Mouse (Mus musculus) c-Kit-positive CD71-negative TER-119-negative erythroid progenitor cells, embryonic 14.5 days (primary cell): ENCODE results near the gene Adra2a.

Experiments
- DNase-seq: peaks from one replicate; pipeline ENCODE4 v3.0.0-alpha.2; 2013; ENCODE audit warnings: low read depth

The Adra2a gene

DNA sequence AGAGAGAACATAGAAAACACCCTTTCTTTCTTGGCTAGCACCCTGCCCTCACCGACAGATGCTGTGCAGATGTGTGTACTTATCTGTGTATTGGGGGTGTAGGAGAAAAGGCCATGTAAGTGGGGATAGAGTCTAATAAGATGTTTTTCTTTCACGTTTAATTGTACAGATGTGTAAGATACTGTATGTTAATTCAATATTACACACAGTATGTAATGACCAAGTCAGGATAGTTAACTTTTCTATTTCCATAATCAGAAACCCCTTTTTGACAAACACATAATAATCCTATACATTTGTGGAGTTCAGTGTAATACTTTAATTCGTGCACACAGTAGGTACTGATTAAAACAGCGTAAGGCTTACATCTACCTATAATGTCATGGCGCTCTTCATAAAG, at the start of gene Adra2a:
Gene Adra2a (plus strand): TSS at position 301 of the 400 bp plus-strand sequence.
- no peak for DNase-seq

DNA sequence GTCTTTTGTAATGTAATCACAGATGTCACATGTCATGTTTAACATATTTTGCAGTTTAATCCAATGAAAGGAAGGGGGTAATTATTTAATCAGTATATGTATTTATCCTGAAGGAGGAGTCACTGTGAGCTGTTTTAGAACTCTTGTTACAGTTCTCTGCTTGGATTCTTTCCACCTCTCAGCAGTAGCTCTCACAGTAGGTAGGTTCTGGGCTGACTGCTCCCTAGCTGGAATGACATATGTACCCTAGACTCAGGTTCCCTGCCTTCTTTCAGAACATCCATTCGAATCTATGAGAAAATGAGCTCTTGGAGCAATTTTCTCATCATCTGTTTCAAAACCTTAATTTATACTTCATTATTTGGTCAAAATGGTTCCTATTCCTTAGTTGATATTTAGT, 49.7 kb upstream of the Adra2a start:
- no peak for DNase-seq

DNA sequence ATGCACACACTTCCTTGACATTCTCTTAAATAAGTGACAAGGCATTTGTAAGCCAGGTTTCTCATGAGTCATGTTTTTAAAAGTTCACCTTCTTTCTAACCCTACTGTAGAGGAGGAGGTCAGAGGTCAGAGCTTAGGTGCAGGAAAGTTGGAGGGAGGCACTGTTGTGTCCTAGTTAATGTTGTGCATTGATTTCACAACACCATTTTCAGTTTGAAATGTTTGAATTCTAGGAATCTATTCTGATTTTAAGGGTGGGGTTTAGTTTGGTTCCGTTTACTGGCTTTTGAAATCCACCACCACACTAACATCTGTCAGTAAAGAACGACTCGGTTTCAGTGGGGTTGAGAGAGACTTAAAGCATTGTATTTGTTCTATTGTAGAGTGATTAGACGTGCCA, 33.0 kb upstream of the Adra2a start:
- no peak for DNase-seq

DNA sequence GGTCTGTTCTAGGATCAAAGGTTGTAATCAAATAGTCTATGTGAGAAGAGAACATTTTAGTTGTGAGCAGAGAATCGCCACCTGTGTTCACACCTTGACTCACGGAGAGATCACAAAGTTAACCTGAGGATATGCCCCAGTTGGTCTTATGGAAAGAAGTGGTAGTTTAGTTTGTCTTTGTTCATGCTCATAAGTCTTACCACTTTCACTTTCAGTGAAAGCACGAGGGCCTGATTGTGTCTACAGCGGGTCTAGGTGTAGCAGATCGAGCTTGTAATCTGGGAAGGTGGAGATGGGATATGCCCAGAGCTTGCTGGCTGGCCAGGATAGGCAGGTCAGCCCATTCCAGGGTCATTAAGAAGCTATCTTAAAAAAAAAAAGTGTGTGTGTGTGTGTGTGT, 29.0 kb upstream of the Adra2a start:
- DNase-seq = no peak

DNA sequence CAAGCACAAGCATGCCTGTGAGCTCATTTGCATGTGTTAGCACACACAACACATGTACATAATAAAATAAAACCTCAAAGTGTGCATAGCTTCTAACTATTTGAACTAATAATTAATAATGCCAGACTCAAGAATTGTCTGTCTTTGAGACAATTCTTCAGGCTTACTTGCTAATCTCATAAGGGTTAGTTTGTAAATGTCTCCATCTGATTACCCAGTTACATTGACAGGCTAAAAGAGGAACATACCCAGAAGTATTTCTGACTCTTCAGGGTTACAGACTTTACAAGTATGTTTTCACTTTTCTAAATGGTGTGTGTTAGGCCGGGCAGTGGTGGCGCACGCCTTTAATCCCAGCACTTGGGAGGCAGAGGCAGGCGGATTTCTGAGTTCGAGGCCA, 28.4 kb upstream of the Adra2a start:
- DNase-seq = no peak

DNA sequence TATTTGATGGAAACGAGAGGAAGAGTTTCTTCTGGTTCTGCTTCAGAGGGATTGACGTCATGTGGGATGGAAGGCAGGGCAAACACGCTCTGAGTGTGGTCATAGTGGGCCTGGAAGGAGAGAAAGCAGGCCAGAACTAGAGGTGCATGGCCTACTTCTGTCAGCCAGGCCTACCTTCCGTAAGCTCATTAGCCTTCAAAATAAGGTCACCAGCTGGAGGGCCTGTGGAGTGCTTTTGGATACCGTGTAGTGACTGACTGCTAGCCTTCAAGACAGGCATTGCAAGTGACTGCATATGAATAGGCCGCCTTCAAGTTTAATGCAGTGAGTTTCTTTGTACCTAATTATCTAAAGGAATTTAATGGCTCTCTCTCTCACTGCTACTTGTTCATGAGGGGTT, 8.9 kb upstream of the Adra2a start:
- no peak for DNase-seq

DNA sequence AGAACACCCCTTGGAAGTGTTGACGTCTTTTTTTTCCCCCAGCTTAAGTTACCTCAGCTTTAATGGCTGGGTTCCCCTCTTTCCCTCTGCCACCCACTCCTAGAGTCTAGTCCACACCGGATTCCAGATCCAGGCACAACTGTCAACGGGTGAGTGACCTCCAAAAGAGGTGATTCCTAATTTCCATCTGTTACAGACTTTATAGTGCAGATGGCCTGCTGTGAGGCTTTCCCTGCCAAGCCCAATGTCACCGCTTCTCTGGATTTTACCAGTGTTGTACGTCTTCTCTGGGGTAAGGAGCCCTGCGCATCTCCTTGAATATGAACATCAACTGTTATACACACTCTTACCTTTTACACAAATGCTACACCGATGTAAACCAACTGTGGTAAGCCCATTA, 4.5 kb upstream of the Adra2a start:
- no peak for DNase-seq

DNA sequence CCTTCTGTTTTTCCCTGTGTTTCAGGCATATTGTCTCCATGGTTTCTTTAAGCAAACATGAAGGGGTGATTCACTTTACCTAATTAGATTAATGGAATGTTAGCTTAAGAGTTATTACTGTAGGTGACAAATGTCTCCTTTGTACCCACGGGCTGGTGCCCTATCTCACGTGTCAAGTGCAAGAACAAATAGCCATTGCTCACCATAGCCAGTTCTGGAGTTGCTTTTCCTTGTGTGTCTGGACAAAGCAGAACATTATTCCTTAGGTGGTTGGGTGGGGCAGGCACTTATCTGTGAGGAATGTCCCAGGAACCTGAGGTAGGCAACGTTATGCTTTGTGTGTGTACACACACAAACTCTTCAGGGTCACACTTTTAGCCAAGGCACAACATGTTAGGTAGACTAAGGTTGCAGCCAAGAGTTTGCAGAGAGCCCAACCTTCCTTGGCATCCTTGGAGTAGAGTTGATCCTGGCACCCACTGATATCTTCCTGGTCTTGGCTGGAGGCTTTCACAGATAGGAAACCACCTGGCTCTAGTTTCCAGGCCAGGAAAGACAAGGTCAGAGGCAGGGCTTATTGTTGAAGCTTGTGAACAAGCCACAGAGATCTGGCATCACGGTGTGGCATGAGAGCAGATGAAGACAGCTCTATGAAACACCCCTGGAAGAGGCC, 3.5 kb upstream of the Adra2a start:
- no peak for DNase-seq

DNA sequence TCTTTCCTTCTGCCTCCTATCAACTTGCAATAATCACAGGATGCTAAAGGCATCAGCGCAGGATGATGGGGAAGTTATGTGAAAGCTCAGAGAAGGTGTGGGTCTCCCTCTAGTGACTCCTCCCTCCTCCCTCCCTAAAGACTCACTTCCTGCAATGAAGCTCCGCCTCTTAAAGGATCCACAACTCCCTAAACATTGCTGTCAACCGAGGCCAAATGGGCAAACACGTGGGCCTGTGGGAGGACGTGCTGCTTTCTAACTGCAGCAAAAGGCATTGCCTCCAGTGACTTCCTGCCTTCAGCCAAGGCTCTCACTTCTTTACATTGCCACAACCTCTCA, 3.0 kb upstream of the Adra2a start:
- no peak for DNase-seq

DNA sequence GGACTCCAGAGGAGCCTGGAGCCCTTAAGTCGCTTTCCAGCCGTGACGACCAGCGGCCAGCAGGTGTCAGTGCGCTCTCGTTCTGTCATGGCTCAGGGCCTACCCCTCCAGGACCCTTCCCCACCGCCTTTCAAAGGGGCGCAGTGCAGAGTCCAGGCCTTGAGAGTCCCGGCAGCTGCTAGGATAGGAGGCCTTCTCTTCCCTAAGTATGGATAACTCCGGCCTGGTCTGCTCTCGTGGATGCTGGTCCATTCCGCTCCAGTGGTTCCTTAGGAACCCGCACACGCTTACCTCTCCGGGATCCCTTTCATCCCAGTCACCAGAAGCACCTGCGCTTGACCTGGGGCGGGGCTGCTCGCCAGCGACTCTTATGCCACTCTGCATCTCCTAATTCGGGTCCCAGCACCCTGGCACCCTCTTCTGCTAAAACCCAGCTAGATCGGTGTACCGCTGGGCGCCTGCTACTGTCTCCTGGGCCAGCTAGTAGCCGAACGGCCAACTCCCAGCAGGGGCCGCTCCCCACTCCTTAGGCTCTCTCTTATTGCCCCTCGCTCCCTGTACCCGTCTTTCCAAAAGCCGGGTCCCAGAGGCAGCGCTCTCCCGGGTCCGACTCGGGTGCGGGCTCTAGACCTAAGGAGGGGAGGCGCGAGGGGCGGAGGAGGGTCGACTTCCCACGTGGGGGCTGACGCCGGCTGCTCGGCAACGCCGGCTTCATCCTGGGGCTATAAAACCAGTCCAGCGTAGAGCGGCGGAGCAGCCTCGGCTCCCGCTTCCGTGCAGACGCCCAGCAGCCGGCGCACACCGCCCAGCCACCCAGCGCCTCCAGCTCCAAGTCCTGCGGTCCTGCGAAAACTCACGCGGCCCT, 788 bp downstream of the Adra2a start:
- DNase-seq = no peak

DNA sequence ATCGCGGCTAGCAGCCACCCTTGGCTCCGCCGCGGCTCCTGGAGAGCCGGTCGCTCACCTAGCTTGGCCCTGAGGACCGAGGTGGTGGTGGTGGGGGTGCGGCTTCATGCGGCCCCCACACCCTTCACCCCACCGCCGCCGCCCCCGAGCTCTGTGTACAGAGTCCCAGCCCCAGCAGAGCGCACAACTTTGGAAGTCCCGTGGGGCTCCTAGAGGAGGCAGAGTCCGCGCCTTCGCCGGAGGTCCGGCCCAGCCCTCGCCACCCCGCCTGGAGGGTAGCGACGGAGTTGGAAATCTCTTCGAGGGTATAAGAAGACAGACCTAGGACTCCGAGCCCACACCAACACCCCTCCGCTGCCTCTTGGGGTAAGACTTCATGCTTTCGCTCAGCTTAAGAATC, 1.5 kb downstream of the Adra2a start:
- no peak for DNase-seq

DNA sequence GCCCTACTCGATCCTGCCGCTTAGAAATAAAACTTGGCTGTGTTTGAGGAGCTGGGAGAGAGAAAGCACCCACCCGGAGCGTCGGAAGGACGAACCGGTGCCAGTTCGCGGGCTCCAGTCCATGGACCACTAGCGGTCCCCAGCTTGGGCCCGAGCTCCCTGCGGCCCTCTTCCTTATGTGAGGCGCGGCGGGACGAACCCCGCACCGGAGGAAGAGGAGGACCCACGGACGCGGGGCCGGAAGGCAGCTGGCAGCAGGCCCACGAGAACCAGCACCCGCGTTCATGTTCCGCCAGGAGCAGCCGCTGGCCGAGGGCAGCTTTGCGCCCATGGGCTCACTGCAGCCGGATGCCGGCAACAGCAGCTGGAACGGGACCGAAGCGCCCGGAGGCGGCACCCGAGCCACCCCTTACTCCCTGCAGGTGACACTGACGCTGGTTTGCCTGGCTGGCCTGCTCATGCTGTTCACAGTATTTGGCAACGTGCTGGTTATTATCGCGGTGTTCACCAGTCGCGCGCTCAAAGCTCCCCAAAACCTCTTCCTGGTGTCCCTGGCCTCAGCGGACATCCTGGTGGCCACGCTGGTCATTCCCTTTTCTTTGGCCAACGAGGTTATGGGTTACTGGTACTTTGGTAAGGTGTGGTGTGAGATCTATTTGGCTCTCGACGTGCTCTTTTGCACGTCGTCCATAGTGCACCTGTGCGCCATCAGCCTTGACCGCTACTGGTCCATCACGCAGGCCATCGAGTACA, 2.2 kb downstream of the Adra2a start:
- no peak for DNase-seq

DNA sequence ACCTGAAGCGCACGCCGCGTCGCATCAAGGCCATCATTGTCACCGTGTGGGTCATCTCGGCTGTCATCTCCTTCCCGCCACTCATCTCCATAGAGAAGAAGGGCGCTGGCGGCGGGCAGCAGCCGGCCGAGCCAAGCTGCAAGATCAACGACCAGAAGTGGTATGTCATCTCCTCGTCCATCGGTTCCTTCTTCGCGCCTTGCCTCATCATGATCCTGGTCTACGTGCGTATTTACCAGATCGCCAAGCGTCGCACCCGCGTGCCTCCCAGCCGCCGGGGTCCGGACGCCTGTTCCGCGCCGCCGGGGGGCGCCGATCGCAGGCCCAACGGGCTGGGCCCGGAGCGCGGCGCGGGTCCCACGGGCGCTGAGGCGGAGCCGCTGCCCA, 2.7 kb downstream of the Adra2a start:
- DNase-seq = no peak

DNA sequence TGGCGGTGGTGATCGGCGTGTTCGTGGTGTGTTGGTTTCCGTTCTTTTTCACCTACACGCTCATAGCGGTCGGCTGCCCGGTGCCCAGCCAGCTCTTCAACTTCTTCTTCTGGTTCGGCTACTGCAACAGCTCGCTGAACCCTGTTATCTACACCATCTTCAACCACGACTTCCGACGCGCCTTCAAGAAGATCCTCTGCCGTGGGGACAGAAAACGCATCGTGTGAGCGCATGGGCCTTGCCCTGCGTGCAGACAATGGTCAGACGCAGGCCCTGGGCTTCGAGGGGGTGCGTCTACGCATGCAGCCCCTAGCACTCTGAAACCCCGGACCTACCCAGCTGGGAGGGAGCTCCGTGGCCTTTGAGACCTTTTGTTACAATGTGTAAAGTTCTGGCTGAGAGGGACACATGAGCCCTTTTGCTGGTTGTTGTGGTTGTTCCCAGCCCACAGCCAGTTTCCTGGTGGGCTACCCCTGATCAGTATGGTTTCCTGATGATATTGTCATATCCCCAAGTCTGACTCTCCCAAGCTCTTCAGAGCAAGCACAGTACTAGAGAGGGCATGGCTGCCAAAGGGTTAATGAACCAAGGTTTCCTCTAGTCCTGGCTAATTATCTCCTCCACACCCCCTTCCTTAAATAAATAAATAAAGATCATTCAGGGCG, 3.6 kb downstream of the Adra2a start:
- no peak for DNase-seq

DNA sequence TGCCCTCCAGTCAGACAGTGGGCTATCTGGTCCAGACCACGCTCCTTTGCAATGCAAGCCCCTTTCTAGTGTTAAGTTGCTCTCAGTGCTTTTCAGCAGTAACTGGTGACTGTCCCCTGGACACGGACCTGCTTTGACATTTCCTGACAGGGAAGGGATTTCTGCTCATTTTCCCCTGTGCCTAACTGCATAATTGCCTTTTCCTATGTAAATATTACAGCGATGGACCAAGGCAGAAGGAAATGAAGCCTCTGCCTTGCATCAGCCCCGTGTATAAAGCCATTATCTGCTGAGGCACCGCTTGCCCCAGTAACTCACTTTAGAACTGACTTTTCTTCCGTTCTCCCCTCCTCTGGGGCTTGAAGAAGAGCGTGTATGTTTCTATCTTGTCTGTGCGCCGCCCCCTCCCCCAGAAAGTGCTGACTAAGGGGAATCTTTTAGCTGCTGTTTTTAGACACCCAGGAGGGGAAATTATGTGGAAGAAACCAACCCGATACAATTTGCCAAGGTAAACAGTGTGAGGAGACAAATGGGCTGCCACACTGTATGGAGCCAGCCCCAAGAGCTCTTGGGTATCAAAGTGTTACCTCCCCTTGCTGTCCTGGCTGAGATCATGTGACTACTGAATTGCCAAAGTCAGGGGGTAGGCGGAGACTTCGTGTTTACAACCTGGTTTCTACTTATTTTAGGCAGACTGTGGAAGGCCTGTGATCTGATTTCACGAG, 4.4 kb downstream of the Adra2a start:
- DNase-seq = no peak

DNA sequence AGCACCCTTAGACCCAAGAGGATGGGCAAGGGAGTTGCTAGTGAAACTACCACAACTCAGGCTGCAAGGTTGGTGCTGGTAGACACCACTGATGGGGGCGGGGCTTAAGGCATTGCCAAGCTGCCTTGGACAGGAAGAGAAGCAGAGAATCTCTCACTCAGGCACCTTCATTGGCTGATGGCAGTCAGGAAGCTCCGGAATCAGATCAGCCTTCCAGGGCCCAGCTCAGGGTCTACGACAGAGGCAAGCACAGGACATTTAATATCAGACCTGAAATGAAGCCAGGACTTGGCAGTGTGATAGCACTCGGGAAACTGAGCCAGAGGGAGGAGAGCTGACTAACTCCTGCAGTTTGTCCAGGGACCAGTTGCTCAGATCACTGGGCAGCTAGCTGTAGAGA, 7.7 kb downstream of the Adra2a start:
- DNase-seq = no peak

DNA sequence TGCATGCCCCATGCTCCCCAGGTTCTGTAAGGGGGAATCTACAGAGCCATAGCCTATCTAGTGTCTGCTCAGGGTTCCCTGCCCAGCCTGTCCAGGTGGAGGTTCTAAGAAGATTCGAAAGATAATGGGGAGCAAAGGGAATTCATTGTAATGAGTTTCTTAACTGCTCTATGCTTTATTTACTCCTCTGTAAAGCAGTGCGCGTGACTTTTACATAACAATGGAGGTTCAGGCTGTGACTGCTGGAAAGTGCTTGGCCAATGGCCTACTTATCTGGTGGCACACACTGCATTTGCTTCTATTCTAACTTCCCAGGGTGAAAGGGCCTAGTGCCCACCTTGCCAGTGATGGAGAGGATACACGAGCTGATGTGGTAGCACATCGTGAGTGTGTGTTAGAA, 11.9 kb downstream of the Adra2a start:
- DNase-seq = no peak

DNA sequence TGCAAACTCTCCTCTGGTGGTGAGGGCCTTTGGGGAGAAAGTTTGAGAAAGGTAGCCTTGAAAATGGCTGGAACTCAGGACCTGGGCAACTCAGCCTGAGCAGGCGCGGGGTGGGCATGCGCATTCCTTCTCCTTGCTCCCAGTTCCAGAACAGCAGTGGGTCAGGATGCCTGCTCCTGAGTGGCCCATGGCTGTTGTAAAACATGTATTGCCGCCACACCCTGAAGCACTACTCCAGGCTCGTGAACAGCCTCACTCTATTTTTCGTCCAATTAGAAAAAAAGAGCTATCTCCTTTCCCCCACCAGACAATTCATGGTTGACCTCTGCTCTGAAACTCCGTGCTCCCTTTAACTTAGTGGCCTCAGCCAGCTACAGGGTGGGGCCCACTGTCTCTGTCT, 24.5 kb downstream of the Adra2a start:
- DNase-seq = no peak

DNA sequence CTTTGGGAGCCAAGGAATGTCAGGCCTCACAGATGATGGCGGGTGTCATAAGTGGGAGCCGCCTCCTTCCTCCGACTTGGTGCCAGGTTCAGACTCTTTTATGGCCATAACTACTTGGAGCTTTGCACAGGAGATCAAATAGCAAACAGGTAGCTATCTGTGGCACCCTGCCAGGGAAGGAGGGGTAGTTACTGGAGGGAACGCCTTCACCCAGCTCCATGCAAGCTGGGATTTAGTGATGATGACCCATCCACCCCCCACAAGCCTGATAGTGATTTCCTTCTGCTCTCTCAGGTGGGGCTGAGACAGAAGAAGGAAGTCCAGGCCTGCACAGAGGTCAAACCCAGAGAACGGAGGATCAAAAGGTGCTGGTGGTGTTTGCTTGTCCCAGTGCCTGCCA, 26.6 kb downstream of the Adra2a start:
- no peak for DNase-seq

DNA sequence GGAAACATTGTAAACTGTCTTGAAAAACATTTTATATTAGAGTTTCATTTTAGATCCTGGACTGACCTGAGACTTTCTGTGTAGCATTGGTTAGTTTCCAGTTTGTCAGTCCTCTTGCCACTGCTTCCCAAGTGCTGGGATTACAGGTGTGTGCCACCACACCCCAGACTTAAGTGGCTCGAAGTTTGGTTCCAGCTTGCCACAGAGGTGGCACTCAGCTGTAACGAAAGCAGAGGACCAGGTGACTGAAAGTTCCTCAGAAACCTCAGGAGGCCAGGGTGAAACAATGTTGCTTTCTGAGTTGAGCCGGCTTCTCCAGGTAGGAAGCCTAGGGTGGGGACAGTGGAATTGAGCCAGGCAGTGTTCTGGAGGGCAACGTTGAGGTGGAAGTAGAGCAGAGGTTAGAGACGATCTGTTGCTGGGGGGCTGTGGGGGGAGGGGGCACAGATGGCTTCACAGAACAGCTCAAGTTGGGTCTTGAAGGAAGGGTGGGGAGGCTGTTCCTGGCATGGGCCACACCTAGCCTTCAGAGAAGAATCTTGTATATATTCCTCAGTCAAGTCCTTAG, 28.4 kb downstream of the Adra2a start:
- no peak for DNase-seq
